Mouse (Mus musculus): ENCODE data around the gene Fkbp1b. TPM values are rescaled to one million over a fixed set of nuclear protein-coding genes. Genes with fewer than 3 reads are reported as not detected.
"Not testable (repeated sequence)": the region's sequence is repeated elsewhere in the genome, so short reads cannot be mapped to it uniquely, and the experiment has no call there.

Fkbp1b gene
- polyA plus RNA-seq, 1 experiment from 2014 or later, result 17.4 TPM

DNA sequence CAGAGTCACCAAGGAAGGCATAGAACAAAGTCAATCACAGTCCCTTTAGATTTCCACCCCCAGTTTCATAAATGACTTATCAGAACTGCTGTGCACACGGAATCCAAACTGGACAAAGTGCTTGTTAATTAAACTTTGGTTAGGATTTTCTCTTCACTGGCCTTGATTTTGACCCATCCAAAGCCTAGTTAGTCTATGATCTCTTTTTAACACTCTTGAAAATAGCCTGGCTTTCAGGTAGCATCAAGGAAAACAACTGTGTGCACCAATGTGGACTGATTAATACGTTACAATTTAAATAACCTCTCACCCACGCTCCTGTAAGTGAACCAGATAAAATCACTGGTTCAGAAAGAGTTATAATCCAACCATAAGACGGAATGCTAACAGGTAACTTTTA, 30.4 kb downstream of the Fkbp1b start:
- no peak overlapping the region for H3K9ac ChIP-seq (replicated peaks; ENCODE audit: low read depth, low read length)
- H3K27ac ChIP-seq (ENCODE audit: low read length), result no peak overlapping the region
- H3K27me3 ChIP-seq (ENCODE audit: control insufficient read depth, insufficient read depth, low read length), result no peaks in the 10 kb centered on the region
- no peak for ATAC-seq (ENCODE audit: insufficient number of reproducible peaks, insufficient read depth, low FRiP score, low read depth)
- H3K4me2 ChIP-seq (replicated peaks; ENCODE audit: low read depth, low read length), result no peak overlapping the region
- H3K4me1 ChIP-seq (ENCODE audit: control insufficient read depth, insufficient read depth, low read length), result no peaks in the 10 kb centered on the region
- peaks cover 4% of the 10 kb centered on the region; the same call in 1 of the 2 replicates for H3K9me3 ChIP-seq (ENCODE audit: control insufficient read depth, low read depth, low read length)
- WGBS, result 71% methylated on average over 4 of the region's 4 CpGs
- H3K4me3 ChIP-seq (ENCODE audit: low read depth, low read length), result no peak overlapping the region
- no peaks in the 10 kb centered on the region for H3K36me3 ChIP-seq (ENCODE audit: control insufficient read depth, insufficient read depth, low read length)

DNA sequence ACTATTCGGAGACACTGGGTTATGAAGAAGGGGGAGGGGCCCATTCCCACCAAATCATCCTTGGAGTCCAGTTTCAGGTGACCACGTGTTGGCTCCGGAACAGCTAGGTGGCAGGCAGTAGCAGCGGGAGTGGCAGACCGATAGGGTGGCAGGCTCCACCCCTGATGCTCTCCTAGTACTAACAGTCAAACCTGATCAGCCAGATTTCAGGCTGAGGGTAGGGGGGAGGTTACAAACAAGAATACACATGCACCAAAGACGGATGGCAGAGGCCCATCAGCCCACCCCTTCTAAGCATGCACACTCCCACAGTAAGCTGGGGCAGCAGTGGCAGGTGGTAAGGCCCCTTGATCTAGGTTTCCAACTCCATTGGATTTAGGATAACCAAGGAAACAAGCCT, 43.9 kb downstream of the Fkbp1b start:
- H3K9me3 ChIP-seq (ENCODE audit: control insufficient read depth, low read depth, low read length); H3K27ac ChIP-seq (ENCODE audit: low read length); ATAC-seq (ENCODE audit: insufficient number of reproducible peaks, insufficient read depth, low FRiP score, low read depth); H3K4me1 ChIP-seq (ENCODE audit: control insufficient read depth, insufficient read depth, low read length); H3K4me2 ChIP-seq (replicated peaks; ENCODE audit: low read depth, low read length); H3K4me3 ChIP-seq (ENCODE audit: low read depth, low read length); H3K27me3 ChIP-seq (ENCODE audit: control insufficient read depth, insufficient read depth, low read length); H3K36me3 ChIP-seq (ENCODE audit: control insufficient read depth, insufficient read depth, low read length); H3K9ac ChIP-seq (replicated peaks; ENCODE audit: low read depth, low read length): not testable (repeated sequence)
- 60% methylated on average over 6 of the region's 6 CpGs for WGBS

DNA sequence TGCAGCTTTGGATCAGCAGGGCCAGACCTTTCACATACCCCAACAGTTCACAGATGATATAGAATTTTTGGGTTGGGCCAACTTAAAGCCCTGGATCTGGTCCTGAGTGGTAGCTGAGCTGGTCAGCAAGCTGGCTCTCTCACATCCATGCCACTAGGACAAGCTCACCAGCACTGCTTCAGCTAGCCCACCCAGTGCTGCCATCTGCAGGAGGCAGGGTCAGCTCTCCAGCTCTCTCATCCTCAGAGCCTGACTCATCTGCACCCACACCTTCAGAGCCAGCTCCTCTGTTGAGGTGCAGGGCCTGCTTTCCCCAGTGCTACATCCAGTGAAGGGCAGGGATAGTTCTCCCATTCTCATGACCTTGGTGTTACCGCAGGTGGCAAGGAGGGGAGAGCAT, 47.7 kb downstream of the Fkbp1b start:
- Histone ChIP-seq H3K4me3 (ENCODE audit: low read depth, low read length) (no peak overlapping the region), H3K27me3 (ENCODE audit: control insufficient read depth, insufficient read depth, low read length) (no peaks in the 10 kb centered on the region), H3K4me1 (ENCODE audit: control insufficient read depth, insufficient read depth, low read length) (no peaks in the 10 kb centered on the region), H3K9ac (replicated peaks; ENCODE audit: low read depth, low read length) (no peak overlapping the region), H3K36me3 (ENCODE audit: control insufficient read depth, insufficient read depth, low read length) (no peaks in the 10 kb centered on the region), H3K27ac (ENCODE audit: low read length) (no peak overlapping the region), H3K4me2 (replicated peaks; ENCODE audit: low read depth, low read length) (no peak overlapping the region), H3K9me3 (ENCODE audit: control insufficient read depth, low read depth, low read length) (no peaks in the 10 kb centered on the region)
- WGBS, result 76% methylated on average over 1 of the region's 1 CpGs
- ATAC-seq (ENCODE audit: insufficient number of reproducible peaks, insufficient read depth, low FRiP score, low read depth), result no peak

DNA sequence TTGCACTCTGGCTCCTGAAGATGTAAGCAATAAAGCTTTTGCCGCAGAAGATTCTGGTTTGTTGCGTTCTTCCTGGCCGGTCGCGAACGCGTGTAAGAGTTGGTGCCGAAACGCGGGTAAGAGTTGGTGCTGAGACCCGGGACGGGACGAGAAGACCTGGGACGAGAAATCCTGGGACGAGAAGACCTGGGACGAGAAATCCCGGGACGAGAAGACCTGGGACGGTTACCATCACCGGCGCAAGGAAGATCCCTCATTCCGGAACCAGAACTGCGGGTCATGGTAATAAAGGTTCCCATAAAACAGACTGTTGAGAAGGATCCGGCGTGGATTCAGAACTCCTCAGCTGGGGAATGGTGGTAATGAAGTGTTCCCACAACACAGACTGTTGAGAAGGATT, 53.3 kb downstream of the Fkbp1b start:
- H3K36me3 ChIP-seq (ENCODE audit: control insufficient read depth, insufficient read depth, low read length); H3K27ac ChIP-seq (ENCODE audit: low read length); H3K4me1 ChIP-seq (ENCODE audit: control insufficient read depth, insufficient read depth, low read length); H3K9me3 ChIP-seq (ENCODE audit: control insufficient read depth, low read depth, low read length); ATAC-seq (ENCODE audit: insufficient number of reproducible peaks, insufficient read depth, low FRiP score, low read depth); H3K9ac ChIP-seq (replicated peaks; ENCODE audit: low read depth, low read length); H3K4me2 ChIP-seq (replicated peaks; ENCODE audit: low read depth, low read length); H3K4me3 ChIP-seq (ENCODE audit: low read depth, low read length); H3K27me3 ChIP-seq (ENCODE audit: control insufficient read depth, insufficient read depth, low read length): not testable (repeated sequence)
- WGBS, result 94% methylated on average over 25 of the region's 25 CpGs

DNA sequence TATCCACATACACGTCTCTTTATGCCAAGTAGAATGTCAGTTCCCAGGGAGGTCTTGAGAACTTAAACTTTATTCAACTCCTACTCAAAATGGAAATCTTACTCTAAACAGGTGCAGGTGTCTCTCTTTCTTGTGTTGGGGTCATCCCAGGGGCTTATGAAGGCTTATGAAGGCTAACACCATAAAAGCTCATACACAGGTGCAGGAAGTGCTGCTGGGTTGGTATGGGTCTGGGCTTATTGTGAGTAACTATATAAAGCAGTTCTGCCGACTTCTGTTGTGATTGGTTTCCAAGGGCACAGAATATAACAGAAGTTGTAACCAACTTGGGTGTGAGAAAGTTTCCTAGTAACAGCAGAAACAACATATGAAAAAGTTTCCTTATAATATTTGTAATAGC, 56.9 kb downstream of the Fkbp1b start:
- no peaks in the 10 kb centered on the region for H3K27me3 ChIP-seq (ENCODE audit: control insufficient read depth, insufficient read depth, low read length)
- no peaks in the 10 kb centered on the region for H3K9me3 ChIP-seq (ENCODE audit: control insufficient read depth, low read depth, low read length)
- H3K36me3 ChIP-seq (ENCODE audit: control insufficient read depth, insufficient read depth, low read length), result no peaks in the 10 kb centered on the region
- H3K4me3 ChIP-seq (ENCODE audit: low read depth, low read length), result no peak overlapping the region
- no peaks in the 10 kb centered on the region for H3K4me1 ChIP-seq (ENCODE audit: control insufficient read depth, insufficient read depth, low read length)
- 62% methylated on average over 2 of the region's 2 CpGs for WGBS
- no peak for ATAC-seq (ENCODE audit: insufficient number of reproducible peaks, insufficient read depth, low FRiP score, low read depth)
- no peak overlapping the region for H3K9ac ChIP-seq (replicated peaks; ENCODE audit: low read depth, low read length)
- no peak overlapping the region for H3K27ac ChIP-seq (ENCODE audit: low read length)
- H3K4me2 ChIP-seq (replicated peaks; ENCODE audit: low read depth, low read length), result no peak overlapping the region

DNA sequence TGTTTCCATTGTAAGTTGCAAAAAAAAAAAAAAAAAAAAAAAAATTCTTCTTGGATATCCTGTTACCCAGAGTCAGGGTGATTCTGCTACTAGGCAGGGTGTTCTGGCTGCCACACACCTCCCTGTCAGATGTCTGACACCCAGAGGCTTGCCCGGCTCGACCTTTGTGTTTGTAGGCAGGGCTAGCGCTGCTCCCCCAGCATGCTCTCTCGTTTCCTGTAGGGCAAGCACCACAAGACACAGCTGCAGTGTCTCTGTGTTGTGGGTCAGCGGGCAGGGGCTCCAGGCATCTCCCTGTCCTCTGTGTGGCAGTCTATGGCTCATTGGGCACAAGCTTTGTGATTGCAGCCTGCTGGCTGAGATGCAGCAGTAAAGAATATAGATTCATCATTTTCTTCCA, 57.8 kb downstream of the Fkbp1b start:
- Histone ChIP-seq H3K4me3 (ENCODE audit: low read depth, low read length) (no peak overlapping the region), H3K9ac (replicated peaks; ENCODE audit: low read depth, low read length) (no peak overlapping the region), H3K27me3 (ENCODE audit: control insufficient read depth, insufficient read depth, low read length) (no peaks in the 10 kb centered on the region), H3K4me2 (replicated peaks; ENCODE audit: low read depth, low read length) (no peak overlapping the region), H3K9me3 (ENCODE audit: control insufficient read depth, low read depth, low read length) (no peaks in the 10 kb centered on the region), H3K27ac (ENCODE audit: low read length) (no peak overlapping the region), H3K36me3 (ENCODE audit: control insufficient read depth, insufficient read depth, low read length) (no peaks in the 10 kb centered on the region), H3K4me1 (ENCODE audit: control insufficient read depth, insufficient read depth, low read length) (no peaks in the 10 kb centered on the region)
- no peak for ATAC-seq (ENCODE audit: insufficient number of reproducible peaks, insufficient read depth, low FRiP score, low read depth)
- 65% methylated on average over 5 of the region's 5 CpGs for WGBS

Other genes with a start within 250 kb of the Fkbp1b start
- 43.4 and 47.1 TPM in 2 replicates for gene Itsn2, start 249.0 kb downstream of the Fkbp1b start, polyA plus RNA-seq (2014; fragmentation: Nextera tagmentation; extraction: Ambion mirVana)
- not detected in 2 replicates for gene Gm3625, start 248.7 kb downstream of the Fkbp1b start, polyA plus RNA-seq (2014; fragmentation: Nextera tagmentation; extraction: Ambion mirVana)
- 1.1 and 1.3 TPM in 2 replicates for gene Fam228a, start 103.2 kb downstream of the Fkbp1b start, polyA plus RNA-seq (2014; fragmentation: Nextera tagmentation; extraction: Ambion mirVana)
- gene Pfn4, start 72.6 kb downstream of the Fkbp1b start, polyA plus RNA-seq (2014; fragmentation: Nextera tagmentation; extraction: Ambion mirVana), result 2.8 and 3.4 TPM in 2 replicates
- 3.2 and 4.1 TPM in 2 replicates for gene Fam228b, start 72.3 kb downstream of the Fkbp1b start, polyA plus RNA-seq (2014; fragmentation: Nextera tagmentation; extraction: Ambion mirVana)
- gene Sf3b6, start 24.0 kb downstream of the Fkbp1b start, polyA plus RNA-seq (2014; fragmentation: Nextera tagmentation; extraction: Ambion mirVana), result 309 and 321 TPM in 2 replicates
- 15.2 and 17.8 TPM in 2 replicates for gene Wdcp, start 1.7 kb upstream of the Fkbp1b start, polyA plus RNA-seq (2014; fragmentation: Nextera tagmentation; extraction: Ambion mirVana)
- gene Mfsd2b, start 32.8 kb upstream of the Fkbp1b start, polyA plus RNA-seq (2014; fragmentation: Nextera tagmentation; extraction: Ambion mirVana), result 0.80 and 1.4 TPM in 2 replicates
- gene Ubxn2a, start 66.1 kb upstream of the Fkbp1b start, polyA plus RNA-seq (2014; fragmentation: Nextera tagmentation; extraction: Ambion mirVana), result 20.6 and 26.2 TPM in 2 replicates
- gene Atad2b, start 75.8 kb upstream of the Fkbp1b start, polyA plus RNA-seq (2014; fragmentation: Nextera tagmentation; extraction: Ambion mirVana), result 20.4 TPM in 2 replicates

All from stomach, embryonic 14.5 days (tissue).